Mouse (Mus musculus): Measurements from ENCODE around the gene Krit1. TPM values are rescaled to one million over a fixed set of nuclear protein-coding genes. Genes with fewer than 3 reads are reported as not detected.

The Krit1 gene
- polyA plus RNA-seq (2014; fragmentation: Illumina TruSeq; extraction: RNeasy Lipid Tissue Mini Kit (QIAGEN cat#74804)), result 92.3 TPM

DNA sequence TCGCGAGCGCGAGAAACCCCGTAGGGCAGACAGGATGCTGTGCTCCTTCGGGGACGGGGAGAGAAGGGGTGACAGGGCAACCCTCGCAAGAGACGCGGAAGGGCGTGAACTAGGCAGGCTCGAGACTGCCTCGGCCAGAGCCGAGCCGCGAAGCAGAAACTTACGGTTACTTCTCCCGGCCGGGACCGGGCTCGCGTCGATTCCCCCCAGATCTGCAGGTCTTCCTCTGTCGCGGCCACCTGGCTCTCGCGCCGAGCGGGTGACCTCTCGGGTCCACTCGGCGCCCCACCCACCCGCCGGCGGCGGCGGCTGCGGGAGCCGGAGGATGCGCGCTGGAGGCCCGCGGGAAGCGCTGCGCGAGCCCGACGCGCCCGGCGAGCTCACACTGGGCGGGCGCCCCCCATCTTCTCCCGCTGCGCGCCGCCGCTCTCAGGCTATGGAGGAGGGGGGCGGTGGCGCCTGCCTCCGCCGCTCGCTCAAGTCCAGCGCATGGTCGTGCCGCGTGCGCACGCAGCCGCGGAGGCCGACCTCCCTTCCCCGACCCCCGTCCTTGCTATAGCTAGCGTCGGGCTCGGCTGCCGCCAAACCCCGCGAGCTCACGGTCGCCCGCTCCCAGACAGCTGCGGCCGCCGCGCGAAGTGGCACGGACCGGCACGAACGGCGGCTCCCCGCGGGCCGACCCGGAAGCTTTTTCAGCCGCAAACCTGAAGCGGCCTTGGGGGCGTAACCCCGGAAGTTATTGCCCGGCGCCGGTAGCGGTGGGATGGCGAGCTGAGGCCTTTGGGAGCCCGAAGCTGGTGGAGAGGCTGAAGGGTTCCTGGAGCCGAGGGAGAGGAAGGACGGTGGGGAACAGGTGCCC, at the start of gene Krit1, which contains the start of gene Ankib1:
TSS of gene Krit1 (plus strand) at position 752 of the 859 bp plus-strand sequence.
TSS of gene Ankib1 (minus strand) at position 493 of the 859 bp plus-strand sequence.

GRCm38 (mm10) chr5:3845026-3845425, 42.0 kb downstream of the Krit1 start, which contains the start of gene Lrrd1:
Lrrd1 (plus strand) TSS chr5:3845173.

DNA sequence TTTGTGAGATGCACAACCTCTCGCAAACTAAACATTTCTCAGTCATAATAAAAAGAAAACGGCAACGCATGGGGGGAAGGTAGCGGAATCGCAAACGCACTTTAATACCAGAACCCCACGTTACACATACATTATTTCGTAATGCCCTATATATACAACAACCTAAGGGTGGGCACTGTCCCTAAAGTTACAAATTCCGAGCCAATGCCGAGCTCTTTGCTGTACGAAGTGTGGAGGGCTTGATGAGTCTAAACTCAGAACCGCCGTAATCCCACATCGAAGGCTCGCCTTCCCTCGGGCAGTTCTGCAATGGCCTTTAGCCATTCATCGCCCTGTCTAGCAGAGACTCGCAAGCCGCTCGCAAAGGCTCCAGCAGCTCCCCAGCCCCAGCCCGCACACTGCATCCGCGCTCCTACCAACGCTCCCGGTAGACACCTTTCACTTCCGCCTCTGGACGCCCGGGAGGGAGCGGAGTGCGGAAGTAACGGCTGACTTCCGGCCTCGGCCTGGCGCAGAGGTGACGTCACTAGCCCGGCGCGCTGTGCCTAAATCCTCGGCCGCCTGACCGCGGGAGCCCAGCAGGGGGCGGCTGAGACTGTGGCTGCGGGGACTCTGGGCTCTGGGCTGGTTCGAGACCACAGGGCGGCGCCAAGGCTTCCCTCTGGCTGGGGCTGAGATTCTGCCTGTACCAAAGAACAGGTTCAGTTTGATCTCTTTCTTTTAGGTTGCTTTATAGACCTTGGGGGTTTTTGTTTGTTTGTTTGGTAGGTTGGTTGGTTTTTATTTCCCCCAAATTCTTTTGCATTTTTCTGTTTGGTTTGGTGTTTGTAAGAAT, 90.7 kb downstream of the Krit1 start, which contains the start of gene Mterf1a:
TSS of gene Mterf1a (minus strand) at position 475 of the 835 bp plus-strand sequence.

Other genes with a start within 250 kb of the Krit1 start
- gene 1700109H08Rik, start 231.6 kb upstream of the Krit1 start, polyA plus RNA-seq (2014; fragmentation: Illumina TruSeq; extraction: RNeasy Lipid Tissue Mini Kit (QIAGEN cat#74804)), result 3.8 TPM
- gene Pex1, start 207.1 kb upstream of the Krit1 start, polyA plus RNA-seq (2014; fragmentation: Illumina TruSeq; extraction: RNeasy Lipid Tissue Mini Kit (QIAGEN cat#74804)), result 22.1 TPM
- 27.1 TPM for gene Rbm48, start 206.6 kb upstream of the Krit1 start, polyA plus RNA-seq (2014; fragmentation: Illumina TruSeq; extraction: RNeasy Lipid Tissue Mini Kit (QIAGEN cat#74804))
- not detected for gene Tmbim7, start 152.0 kb upstream of the Krit1 start, polyA plus RNA-seq (2014; fragmentation: Illumina TruSeq; extraction: RNeasy Lipid Tissue Mini Kit (QIAGEN cat#74804))
- 170 TPM for gene Gatad1, start 146.0 kb upstream of the Krit1 start, polyA plus RNA-seq (2014; fragmentation: Illumina TruSeq; extraction: RNeasy Lipid Tissue Mini Kit (QIAGEN cat#74804))
- gene Ankib1, start 259 bp upstream of the Krit1 start, polyA plus RNA-seq (2014; fragmentation: Illumina TruSeq; extraction: RNeasy Lipid Tissue Mini Kit (QIAGEN cat#74804)), result 71.0 TPM
- not detected for gene Lrrd1, start 42.0 kb downstream of the Krit1 start, polyA plus RNA-seq (2014; fragmentation: Illumina TruSeq; extraction: RNeasy Lipid Tissue Mini Kit (QIAGEN cat#74804))
- 16.4 TPM for gene Mterf1a, start 90.7 kb downstream of the Krit1 start, polyA plus RNA-seq (2014; fragmentation: Illumina TruSeq; extraction: RNeasy Lipid Tissue Mini Kit (QIAGEN cat#74804))
- 68.9 TPM for gene Akap9, start 124.9 kb downstream of the Krit1 start, polyA plus RNA-seq (2014; fragmentation: Illumina TruSeq; extraction: RNeasy Lipid Tissue Mini Kit (QIAGEN cat#74804))